Mouse (Mus musculus) layer of hippocampus, adult 8-10 months (tissue): ENCODE data around the gene Abhd10. TPM values are rescaled to one million over a fixed set of nuclear protein-coding genes. Genes with fewer than 3 reads are reported as not detected.
A peak's percentile ranks its signal among the peaks of the same experiment; 100 is the strongest.

Experiments
- DNase-seq, 2 experiments: peaks; one replicate each; pipeline ENCODE4 v3.0.0; 2022; ENCODE audit warnings: low spot score in 2 of 2
- total RNA-seq, 4 experiments: library from RNA; stranded (reverse); gene quantifications; 2 replicates each; pipeline ENCODE4 v1.2.4; 2022

The Abhd10 gene
- total RNA-seq, 4 experiments from 2014 or later = 19.5 to 27.1 (median 21.8) TPM

DNA sequence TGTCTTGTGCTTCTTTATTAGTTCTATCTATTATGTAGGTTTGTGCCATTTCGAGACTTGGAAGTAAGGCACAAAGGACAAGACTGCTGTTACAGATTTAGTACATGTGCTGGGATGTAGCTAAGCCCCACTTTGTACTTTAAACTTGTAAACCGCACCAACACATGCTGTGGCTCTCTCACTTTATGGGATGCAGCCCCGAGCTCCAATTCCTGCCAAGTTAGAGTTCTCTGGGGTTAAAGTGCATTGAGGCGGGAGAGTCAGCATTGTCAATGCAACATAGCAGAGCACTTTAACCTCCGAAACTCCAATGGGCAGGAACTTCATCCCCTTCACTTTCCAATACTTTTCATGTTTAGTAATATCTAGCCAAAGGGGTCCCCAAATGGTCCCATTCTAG lies 13.6 kb downstream of the Abhd10 start:
- DNase-seq = no peak

DNA sequence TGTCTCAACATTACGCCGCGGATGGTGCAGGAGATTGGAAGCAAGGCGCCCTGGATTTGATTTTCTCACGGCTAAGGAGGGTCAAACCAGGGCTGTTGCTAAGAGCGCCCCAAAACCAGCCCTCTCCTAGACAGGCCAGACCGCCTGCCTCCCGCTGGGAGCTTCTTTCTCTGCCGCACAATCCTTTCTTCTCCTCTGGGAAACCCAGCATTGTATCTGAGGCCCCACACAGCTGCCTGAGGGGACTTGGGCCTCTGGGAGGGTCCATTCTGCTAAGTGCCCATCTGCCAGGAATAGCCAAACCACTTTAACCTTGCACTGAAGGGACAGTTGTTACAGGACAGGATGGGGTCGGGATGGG lies 18.0 kb downstream of the Abhd10 start:
- DNase-seq = peak in 1 of 2 experiments; percentile 70

DNA sequence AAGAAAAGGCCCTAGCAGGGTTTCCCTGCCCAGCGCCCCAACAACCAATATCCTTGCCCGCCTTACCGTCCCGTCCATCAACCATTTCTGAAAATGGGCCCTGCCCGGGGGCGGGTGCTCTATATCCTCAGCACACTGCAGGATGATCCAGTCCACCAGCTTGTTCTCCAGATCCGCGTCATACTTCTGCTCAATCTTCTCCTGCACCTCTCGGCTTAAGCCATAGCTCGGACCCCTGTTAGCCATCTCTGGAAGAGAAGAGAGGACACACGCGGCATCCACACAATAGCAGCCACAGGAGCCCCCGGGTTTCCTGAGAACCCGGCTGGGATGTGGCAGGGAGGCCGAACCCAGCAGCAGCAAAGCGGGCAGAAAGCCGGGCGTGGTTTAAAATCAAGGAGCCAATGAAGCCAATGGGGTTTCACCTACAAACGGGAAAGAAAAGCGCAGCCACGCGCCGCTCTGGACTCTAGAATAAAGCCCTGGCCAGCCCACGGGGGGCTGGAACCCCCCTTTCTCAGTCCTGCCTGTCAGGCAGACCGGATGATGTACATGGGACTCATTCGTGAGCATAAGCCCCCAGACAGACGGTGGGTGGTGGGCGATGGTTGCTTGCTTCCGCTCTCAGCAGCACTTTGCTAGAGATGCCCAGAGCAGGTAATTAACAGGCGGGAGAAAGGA lies 18.6 kb downstream of the Abhd10 start, which contains the start of gene Tagln3:
TSS of gene Tagln3 (minus strand) at position 548 of the 681 bp plus-strand sequence.
- peak; percentile 76 for DNase-seq

- DNase-seq = peak in 1 of 2 experiments; percentile 35
Measured at GRCm38 (mm10) chr16:45723172-45723901, 19.4 kb downstream of the Abhd10 start.

DNA sequence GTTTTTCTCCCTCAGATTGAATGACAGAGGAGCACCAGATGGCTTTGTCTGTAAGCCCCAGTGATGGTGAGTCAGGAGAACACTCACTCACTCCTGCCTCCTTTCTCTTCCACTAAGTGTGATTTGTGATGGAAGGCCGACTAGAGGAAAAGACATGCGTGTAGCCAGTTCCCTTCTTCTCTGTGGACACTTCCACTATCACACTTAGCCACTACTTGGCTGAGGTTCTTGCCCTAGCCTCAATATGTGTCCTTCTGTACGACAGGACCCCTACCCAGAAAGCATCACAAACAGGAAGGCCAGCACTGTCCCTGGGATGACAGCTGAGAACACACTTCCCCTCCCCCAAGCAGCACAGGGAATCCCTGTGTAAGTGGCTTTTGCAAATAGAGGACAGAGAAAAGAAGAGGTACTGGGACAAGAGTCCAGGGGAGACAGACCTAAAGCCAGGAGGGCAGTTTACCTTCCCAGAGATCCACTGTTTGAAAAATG lies 20.2 kb downstream of the Abhd10 start:
- DNase-seq = peak in 1 of 2 experiments; percentile 51

GRCm38 (mm10) chr16:45720022-45720630 lies 22.6 kb downstream of the Abhd10 start:
- DNase-seq = no peak

- DNase-seq = no peak
Measured at GRCm38 (mm10) chr16:45718296-45718695, 24.5 kb downstream of the Abhd10 start.

DNA sequence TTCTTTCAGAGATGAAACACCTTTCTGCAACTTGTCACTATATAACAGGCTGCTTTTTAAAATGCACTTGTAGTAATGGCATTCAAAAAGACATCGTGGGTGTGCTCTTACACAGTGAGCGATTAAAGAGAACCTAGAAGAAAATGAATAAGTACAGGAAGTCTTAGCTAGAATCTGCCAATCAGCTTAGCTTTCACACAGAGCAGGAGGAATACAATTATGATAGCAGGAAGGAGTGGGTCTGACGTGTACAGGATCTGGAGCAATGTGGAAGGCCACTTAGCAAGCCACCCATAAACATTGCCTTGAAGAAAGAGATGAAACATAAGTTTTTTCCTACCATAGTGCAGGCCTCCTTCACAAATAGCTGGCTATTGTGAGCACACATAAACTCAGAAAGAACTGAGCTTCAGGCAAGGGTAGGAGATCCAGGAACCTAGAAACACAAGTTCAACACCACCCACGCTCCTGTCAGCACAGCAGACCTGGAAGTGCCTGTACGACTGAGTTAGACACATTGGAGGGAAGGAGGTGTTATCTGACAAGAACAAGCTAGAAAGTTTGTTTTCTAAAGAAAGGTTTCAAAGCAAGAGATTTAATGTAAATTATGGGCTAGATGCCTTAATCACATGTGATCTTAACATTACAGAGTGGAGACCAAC lies 28.1 kb downstream of the Abhd10 start:
- DNase-seq = no peak

DNA sequence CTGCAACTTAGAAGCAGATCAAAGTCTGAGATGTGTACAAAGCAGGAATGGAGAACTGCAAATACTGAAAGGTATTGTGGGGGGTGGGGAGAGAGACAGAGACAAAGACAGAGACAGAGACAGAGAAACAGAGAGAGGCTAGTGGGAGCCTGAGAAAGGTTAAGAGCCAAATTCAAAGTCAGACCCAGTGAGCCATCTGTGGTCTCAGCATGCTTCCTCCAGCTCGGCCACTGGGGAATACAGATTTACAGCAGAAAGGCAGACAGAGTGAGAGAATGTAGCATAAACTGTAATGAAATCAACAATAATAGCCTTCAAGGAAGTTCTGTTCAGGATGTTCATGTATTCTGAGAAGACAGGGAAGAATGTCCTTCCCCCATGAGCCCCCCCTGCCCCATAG lies 28.9 kb downstream of the Abhd10 start:
- DNase-seq = no peak

DNA sequence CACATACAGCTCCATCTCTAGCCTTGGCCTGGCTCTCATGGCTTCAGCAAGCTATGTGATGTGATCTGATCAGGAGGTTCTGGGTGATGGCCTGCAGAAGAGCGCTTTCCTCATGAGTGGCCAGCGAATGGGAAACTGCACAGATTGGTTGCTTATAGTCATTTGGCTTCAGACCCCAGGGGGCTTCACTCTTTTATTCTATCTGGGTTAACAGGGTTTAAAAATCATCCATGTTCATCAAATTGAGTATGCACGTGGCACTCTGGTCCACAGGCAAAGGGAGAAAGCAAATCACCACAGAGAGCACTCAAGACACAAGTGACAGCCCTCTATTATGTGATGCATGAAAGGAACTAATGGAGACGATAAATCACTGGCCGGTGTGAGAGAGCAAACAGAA lies 29.5 kb downstream of the Abhd10 start:
- DNase-seq = no peak

DNA sequence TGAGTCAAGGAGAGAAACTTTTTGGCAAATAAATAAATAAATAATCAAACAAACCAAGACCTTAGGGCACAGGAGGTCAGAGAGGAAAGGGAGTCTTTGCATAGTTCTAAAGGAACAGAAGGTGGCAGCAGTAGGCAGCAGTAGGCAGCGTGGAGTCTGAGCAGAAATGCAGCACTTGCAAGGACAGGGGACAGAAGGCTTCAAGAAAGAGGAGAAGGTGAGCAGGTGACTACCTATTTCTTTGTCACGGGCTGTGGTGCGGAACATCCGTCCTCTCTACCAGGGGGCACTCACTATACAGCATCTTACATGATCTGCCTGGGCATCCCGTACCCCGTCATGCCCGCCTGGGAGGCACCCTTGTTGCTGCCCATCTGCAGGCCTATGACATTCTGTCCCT lies 31.5 kb downstream of the Abhd10 start:
- no peak for DNase-seq

- no peak for DNase-seq
Measured at GRCm38 (mm10) chr16:45699301-45699700, 43.5 kb downstream of the Abhd10 start.

DNA sequence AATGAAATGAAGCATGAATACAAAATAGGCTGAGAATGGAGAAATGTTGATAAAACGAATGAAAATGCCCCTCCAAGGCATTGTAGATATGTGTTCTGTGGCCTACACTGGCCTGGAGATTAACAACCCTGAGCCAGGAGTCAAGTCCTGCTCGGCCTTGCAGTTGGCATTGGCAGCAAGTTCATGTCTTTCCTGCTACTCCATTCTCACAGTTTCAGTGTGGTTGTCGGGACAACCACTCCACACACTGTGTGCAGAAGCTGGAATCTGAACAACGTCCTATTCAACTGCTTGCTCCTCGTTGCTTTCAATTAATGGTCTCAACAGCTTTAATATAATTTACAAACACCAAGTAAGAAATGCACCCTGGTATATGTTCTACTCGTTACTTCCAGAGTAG lies 44.8 kb downstream of the Abhd10 start:
- DNase-seq = peak in 1 of 2 experiments; percentile 22

DNA sequence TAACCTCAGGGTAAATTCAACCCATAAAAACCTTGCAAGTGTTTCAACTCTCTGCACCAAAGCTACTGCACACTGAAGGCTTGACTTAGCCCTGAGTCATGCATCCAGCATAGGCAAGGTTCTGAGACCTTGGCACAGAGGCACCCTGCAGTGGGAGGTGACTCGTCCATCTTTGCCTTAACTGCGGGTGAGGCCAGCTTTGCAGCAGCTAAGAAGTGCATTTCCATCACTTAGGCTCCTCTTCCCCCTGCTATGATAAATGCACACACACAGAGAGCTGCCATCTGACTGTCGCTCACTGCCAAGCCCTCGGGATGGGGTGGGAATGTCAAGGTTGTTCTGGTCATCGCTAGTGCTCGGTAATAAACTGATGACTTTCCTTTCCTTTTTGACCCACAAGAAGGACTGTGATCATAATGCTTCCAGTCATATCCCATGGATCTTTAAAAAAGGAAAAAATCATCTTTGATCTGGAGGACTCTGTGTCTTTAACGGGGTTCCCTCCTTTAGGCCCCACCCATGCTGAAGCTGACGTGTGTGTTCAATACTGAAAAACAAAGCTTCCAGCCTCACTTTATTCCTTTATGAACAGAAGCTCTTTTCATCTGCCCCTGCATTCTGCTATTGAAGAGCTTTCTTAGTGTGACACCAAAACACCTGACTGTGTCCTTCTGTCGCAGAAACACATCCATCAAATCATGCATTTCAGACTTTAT lies 47.2 kb downstream of the Abhd10 start:
- DNase-seq = no peak

- DNase-seq = no peak
Measured at GRCm38 (mm10) chr16:45693558-45693957, 49.2 kb downstream of the Abhd10 start, which contains the start of gene Tmprss7. Gene Tmprss7 (minus strand): TSS chr16:45693658.

DNA sequence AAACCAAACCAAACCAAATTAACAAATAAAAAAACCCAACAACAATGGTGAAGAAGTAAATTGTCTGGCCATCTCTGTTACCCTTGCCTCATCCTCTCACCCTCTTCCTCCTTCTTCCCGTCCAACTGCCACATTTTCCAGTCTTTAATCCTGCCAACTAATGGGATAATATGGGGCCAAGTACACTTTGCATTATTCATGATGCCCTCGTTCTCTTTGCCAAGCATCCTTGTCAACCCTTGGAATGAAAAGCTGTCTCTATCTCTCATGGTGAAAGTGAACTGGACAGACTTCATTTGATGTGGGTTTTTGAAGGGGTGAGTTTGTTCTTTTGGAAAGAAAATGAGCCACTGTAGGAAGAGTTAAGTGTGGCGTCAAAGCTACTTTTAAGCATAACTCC lies 49.9 kb downstream of the Abhd10 start:
- DNase-seq = no peak

- DNase-seq = peak; percentile 43 to 51
Measured at GRCm38 (mm10) chr16:45690178-45690577, 52.6 kb downstream of the Abhd10 start.

DNA sequence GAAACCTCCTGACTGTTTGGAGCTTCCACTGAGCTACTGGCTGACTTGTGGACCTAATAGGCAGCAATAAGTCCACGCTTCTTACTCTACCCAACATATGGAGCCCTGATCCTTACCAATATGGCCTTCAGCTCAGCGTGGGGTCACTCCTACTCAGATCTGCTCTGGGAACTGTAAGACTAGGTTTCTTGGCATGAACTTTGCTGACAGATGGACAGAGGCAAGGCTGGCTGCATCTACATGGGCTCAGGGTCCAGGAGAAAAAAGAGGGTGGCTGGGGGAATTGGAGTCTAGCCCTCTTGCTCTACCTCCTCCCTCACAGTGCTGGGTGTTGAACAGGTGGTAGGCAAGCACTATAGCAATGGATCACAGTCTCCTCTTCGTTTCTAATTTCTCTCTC lies 55.9 kb downstream of the Abhd10 start:
- no peak for DNase-seq

DNA sequence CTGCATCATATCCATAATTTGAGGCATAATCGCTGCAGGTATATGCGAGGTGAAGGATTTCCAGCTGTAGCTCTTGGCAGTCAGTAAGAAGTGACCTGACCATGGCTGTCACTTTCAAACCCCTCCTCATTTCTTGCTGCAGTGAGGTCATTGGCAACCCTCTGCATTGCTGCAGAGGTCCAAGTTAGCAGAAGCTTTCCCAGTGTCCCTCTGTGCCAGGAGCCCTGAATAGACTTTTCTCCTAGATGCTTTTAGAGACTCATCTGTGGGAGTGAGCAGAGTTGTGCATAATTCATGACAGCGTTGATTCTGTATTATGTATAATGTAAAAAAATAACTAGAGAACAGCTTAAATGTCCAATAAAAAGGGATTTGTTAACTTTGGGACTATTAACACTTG lies 57.5 kb downstream of the Abhd10 start:
- peak in 1 of 2 experiments; percentile 17 for DNase-seq

- peak; percentile 25 to 72 for DNase-seq
Measured at GRCm38 (mm10) chr16:45684815-45685214, 57.9 kb downstream of the Abhd10 start.
